In the genomic region with DNA sequence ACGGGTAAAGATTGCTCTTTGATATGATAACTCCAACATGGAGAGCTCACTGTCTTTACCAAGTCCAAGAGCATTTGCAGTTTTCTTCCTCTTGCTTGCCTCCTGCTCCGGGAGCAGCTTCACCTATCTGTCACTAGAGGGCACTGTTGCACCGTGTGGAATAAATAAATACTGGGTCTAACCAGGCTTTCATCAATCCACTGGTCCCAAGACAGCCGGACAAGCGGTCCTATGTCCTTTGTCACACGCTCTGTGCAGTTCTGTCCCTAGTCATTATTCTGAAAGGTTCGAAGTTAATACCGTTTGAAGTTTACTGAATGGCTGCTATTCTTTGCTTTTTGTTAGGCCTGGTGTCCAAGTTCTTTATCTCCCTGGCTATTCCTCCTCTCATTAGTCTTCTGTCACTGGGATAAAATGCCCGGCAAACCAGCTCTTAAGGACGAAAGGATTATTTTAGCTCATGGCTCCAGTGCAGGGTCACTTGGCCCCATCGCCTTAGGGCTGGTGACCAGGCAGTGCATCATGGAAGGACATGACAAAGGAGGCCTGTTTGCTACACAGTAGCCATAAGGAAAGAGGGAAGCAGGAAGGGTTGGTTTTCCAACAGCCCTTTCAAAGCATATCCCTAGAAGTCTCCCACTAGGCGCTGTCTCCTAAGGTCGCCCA, we compare ENCODE assay signal across 9 mouse cellular contexts. TPM values are rescaled to one million over a fixed set of nuclear protein-coding genes. Genes with fewer than 3 reads are reported as not detected.
DNase-seq lines count a peak whose midpoint lies in the region; ATAC-seq and TF ChIP-seq lines count a peak whose summit lies in the region.
"Had no signal": no experiment of that assay in that cellular context is flagged by ENCODE, and none has a peak within 500 bp of the region (broad histone marks: within the 10 kb centered on the region; RNA-seq: fewer than 3 reads in every experiment).

No protein-coding gene starts in this region.

- peaks cover 4% of the 10 kb centered on the region for H3K4me1 ChIP-seq in G1E (ENCODE audit: insufficient read depth, low read depth, low read length)
- no peaks in the 10 kb centered on the region for H3K4me1 ChIP-seq in forebrain, embryonic 13.5 days
- no peaks in the 10 kb centered on the region for H3K4me1 ChIP-seq in lung, embryonic 15.5 days
- no peaks in the 10 kb centered on the region for H3K4me1 ChIP-seq in olfactory bulb, adult 2 months (ENCODE audit: control insufficient read depth, insufficient read depth, low read length)
- H3K4me1 ChIP-seq: limb, embryonic 12.5 days had no signal

- H3K9me3 ChIP-seq in G1E (replicated peaks), result no peaks in the 10 kb centered on the region
- H3K9me3 ChIP-seq in forebrain, embryonic 13.5 days (replicated peaks), result no peaks in the 10 kb centered on the region
- H3K9me3 ChIP-seq in lung, embryonic 15.5 days, result no peaks in the 10 kb centered on the region
- H3K9me3 ChIP-seq: limb, embryonic 12.5 days had no signal

- no peaks in the 10 kb centered on the region for H3K36me3 ChIP-seq in G1E (replicated peaks)
- no peaks in the 10 kb centered on the region for H3K36me3 ChIP-seq in forebrain, embryonic 13.5 days (ENCODE audit: poor library complexity, severe bottlenecking)
- H3K36me3 ChIP-seq in lung, embryonic 15.5 days, result no peaks in the 10 kb centered on the region
- H3K36me3 ChIP-seq: limb, embryonic 12.5 days had no signal

- no peak for TF ChIP-seq POLR2A in olfactory bulb, adult 2 months (IDR thresholded peaks at IDR 0.05; ENCODE audit: insufficient read depth, low read depth, low read length)

- intact Hi-C loops in heart, postnatal 36 days (cut with DNase I), result loop anchor here (2.0 to 10.0 kb wide), 6 partner anchors 92 to 760 kb away; no protein-coding TSS in a partner anchor

- DNase-seq in G1E (ENCODE audit: low spot score), result peak; percentile 61
- DNase-seq in brain, embryonic 18.5 days (ENCODE audit: low read depth, low spot score), result peak; percentile 59
- DNase-seq in heart, postnatal 36 days, result peak; percentile 42 to 52
- DNase-seq in kidney, postnatal 4 days, result peak; percentile 69 to 75
- peak; percentile 49 for DNase-seq in thymus, postnatal 25 days

- WGBS in forebrain, embryonic 13.5 days, result 17% methylated on average over 13 of the region's 13 CpGs
- 22% methylated on average over 13 of the region's 13 CpGs for WGBS in lung, embryonic 15.5 days
- 24% methylated on average over 13 of the region's 13 CpGs for WGBS in olfactory bulb, adult 2 months

- ATAC-seq in G1E (ENCODE audit: extremely low read depth, insufficient number of reproducible peaks, low FRiP score, poor library complexity, severe bottlenecking), result peak; percentile 46; the same call in 1 of the 2 replicates
- ATAC-seq in forebrain, embryonic 13.5 days, result peak; percentile 83
- peak; percentile 43; the same call in 1 of the 2 replicates for ATAC-seq in lung, embryonic 15.5 days (ENCODE audit: borderline replicate concordance, extremely low read depth, low FRiP score, low TSS enrichment)

- H3K4me2 ChIP-seq in forebrain, embryonic 13.5 days, result no peak overlapping the region
- no peak overlapping the region for H3K4me2 ChIP-seq in lung, embryonic 15.5 days
- H3K4me2 ChIP-seq: limb, embryonic 12.5 days had no signal

- TF ChIP-seq CTCF in G1E (IDR thresholded peaks at IDR 0.05; ENCODE audit: low read depth, low read length), result peak; percentile 85
- 0 out of 2 replicates have a peak, but pooled peaks have one; percentile 22 for TF ChIP-seq CTCF in olfactory bulb, adult 2 months (IDR thresholded peaks at IDR 0.05; ENCODE audit: insufficient read depth, low read depth, low read length)

- H3K27ac ChIP-seq in forebrain, embryonic 13.5 days, result no peak overlapping the region
- H3K27ac ChIP-seq in lung, embryonic 15.5 days, result no peak overlapping the region
- no peak overlapping the region for H3K27ac ChIP-seq in olfactory bulb, adult 2 months (ENCODE audit: insufficient read depth, low read depth, low read length)
- H3K27ac ChIP-seq: limb, embryonic 12.5 days had no signal

- no peak overlapping the region for H3K9ac ChIP-seq in forebrain, embryonic 13.5 days
- no peak overlapping the region for H3K9ac ChIP-seq in lung, embryonic 15.5 days
- H3K9ac ChIP-seq: limb, embryonic 12.5 days had no signal

- 0 out of 2 replicates have a peak, but pooled peaks cover 4% of the 10 kb centered on the region for H3K27me3 ChIP-seq in G1E (ENCODE audit: insufficient read depth, low read length)
- no peaks in the 10 kb centered on the region for H3K27me3 ChIP-seq in forebrain, embryonic 13.5 days
- H3K27me3 ChIP-seq in lung, embryonic 15.5 days, result no peaks in the 10 kb centered on the region

- H3K4me3 ChIP-seq in G1E (ENCODE audit: low read depth, low read length), result no peak overlapping the region
- H3K4me3 ChIP-seq in forebrain, embryonic 13.5 days, result no peak overlapping the region
- H3K4me3 ChIP-seq in lung, embryonic 15.5 days, result no peak overlapping the region
- H3K4me3 ChIP-seq in olfactory bulb, adult 2 months (ENCODE audit: insufficient read depth, low read depth, low read length), result no peak overlapping the region
- H3K4me3 ChIP-seq: limb, embryonic 12.5 days had no signal

RNA-seq across cellular contexts. Expression of a gene that starts 35.5 kb away (rescaled TPM):
- not detected in 2 replicates for total RNA-seq in G1E (2014; fragmentation: Nextera tagmentation)
- 0.12 and 0.66 TPM in 2 replicates for total RNA-seq in G1E (2017)
- polyA plus RNA-seq in G1E (2012), result not detected in 2 replicates
- 0.28 and 0.57 TPM in 2 replicates for polyA plus RNA-seq in forebrain, embryonic 13.5 days (2015; fragmentation: Nextera tagmentation; extraction: Ambion mirVana)
- total RNA-seq in heart, postnatal 36 days (2021), result under 1 TPM; 0.22 to 0.25 TPM
- polyA plus RNA-seq in lung, embryonic 15.5 days (2015; fragmentation: Nextera tagmentation; extraction: Ambion mirVana), result 0.91 and 2.3 TPM in 2 replicates
- not detected in 2 replicates for polyA plus RNA-seq in olfactory bulb, adult 2 months (2012; ENCODE audit: insufficient read depth, insufficient read length, low replicate concordance, missing spikeins)

RNA-seq across cellular contexts. Expression of a gene that starts 35.6 kb away (rescaled TPM):
- total RNA-seq in G1E (2014; fragmentation: Nextera tagmentation) (not detected in 2 replicates), G1E (2017) (0.11 TPM in 1 of 2 replicates, not detected in the other)
- not detected in 2 replicates for polyA plus RNA-seq in G1E (2012)
- polyA plus RNA-seq in forebrain, embryonic 13.5 days (2015; fragmentation: Nextera tagmentation; extraction: Ambion mirVana), result 0.06 and 0.28 TPM in 2 replicates
- under 1 TPM; 0.24 to 0.28 TPM for total RNA-seq in heart, postnatal 36 days (2021)
- polyA plus RNA-seq in lung, embryonic 15.5 days (2015; fragmentation: Nextera tagmentation; extraction: Ambion mirVana), result 2.4 and 2.5 TPM in 2 replicates
- polyA plus RNA-seq in olfactory bulb, adult 2 months (2012; ENCODE audit: insufficient read depth, insufficient read length, low replicate concordance, missing spikeins), result not detected in 2 replicates
